Mouse (Mus musculus): ENCODE measurements around the gene Fmo1. TPM values are rescaled to one million over a fixed set of nuclear protein-coding genes. Genes with fewer than 3 reads are reported as not detected.

The Fmo1 gene
- polyA plus RNA-seq (2014; fragmentation: Nextera tagmentation; extraction: Ambion mirVana), result 26.5 and 30.8 TPM in 2 replicates

- H3K9me3 ChIP-seq (ENCODE audit: control insufficient read depth, low read length), result no peaks in the 10 kb centered on the region
- H3K9ac ChIP-seq (ENCODE audit: low read length), result no peak within 1 kb of the TSS
- no peaks in the 10 kb centered on the region for H3K27me3 ChIP-seq (ENCODE audit: control insufficient read depth, insufficient read depth, low read length)
- no peak within 1 kb of the TSS for H3K27ac ChIP-seq (ENCODE audit: low read depth, low read length)
- no peak within 1 kb of the TSS for H3K4me3 ChIP-seq (ENCODE audit: low read depth, low read length)
- WGBS, result 72% methylated on average over 7 of the region's 7 CpGs
- ATAC-seq (ENCODE audit: low FRiP score), result no peak
- no peaks in the 10 kb centered on the region for H3K36me3 ChIP-seq (ENCODE audit: control insufficient read depth, insufficient read depth, low read length)
- DNase-seq (ENCODE audit: low spot score, missing footprints), result no peak
- H3K4me1 ChIP-seq (ENCODE audit: control insufficient read depth, insufficient read depth, low read length), result no peaks in the 10 kb centered on the region; the same call in 1 of the 2 replicates
- no peak within 1 kb of the TSS for H3K4me2 ChIP-seq
These were observed at the start of gene Fmo1 for GRCm38 (mm10) chr1:162866280-162866681. TSS of gene Fmo1 (minus strand) at chr1:162866610.

- H3K4me3 ChIP-seq (ENCODE audit: low read depth, low read length), result no peak overlapping the region
- DNase-seq (ENCODE audit: low spot score, missing footprints), result no peak
- no peak overlapping the region for H3K4me2 ChIP-seq
- WGBS, result 92% methylated on average over 4 of the region's 4 CpGs
- H3K36me3 ChIP-seq (ENCODE audit: control insufficient read depth, insufficient read depth, low read length), result no peaks in the 10 kb centered on the region
- no peaks in the 10 kb centered on the region for H3K27me3 ChIP-seq (ENCODE audit: control insufficient read depth, insufficient read depth, low read length)
- no peaks in the 10 kb centered on the region for H3K4me1 ChIP-seq (ENCODE audit: control insufficient read depth, insufficient read depth, low read length)
- ATAC-seq (ENCODE audit: low FRiP score), result no peak
- H3K9ac ChIP-seq (ENCODE audit: low read length), result no peak overlapping the region
- H3K27ac ChIP-seq (ENCODE audit: low read depth, low read length), result no peak overlapping the region
- no peaks in the 10 kb centered on the region for H3K9me3 ChIP-seq (ENCODE audit: control insufficient read depth, low read length)
These were observed 48.6 kb upstream of the Fmo1 start for GRCm38 (mm10) chr1:162914932-162915556.

DNA sequence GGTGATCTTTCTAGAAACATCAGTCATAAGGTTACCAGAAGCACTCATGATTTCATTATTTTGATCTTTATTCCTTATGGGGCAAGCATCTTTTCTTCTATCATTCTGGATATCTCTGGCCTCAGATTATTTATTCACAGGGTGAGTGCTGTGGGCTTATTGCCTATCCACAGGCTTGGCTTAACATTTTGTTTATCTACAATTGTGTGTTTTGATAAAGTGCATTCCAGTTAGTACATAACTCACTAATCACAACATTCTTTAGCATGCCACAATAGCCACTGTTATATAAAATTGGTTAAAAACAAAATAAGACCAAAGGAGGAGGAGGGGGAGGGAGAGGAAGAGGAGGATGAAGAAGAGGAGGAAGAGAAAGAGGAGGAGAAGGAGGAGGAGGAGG, 45.7 kb upstream of the Fmo1 start:
- Histone ChIP-seq H3K27ac (ENCODE audit: low read depth, low read length) (no peak overlapping the region), H3K9ac (ENCODE audit: low read length) (no peak overlapping the region), H3K9me3 (ENCODE audit: control insufficient read depth, low read length) (no peaks in the 10 kb centered on the region), H3K4me1 (ENCODE audit: control insufficient read depth, insufficient read depth, low read length) (no peaks in the 10 kb centered on the region), H3K27me3 (ENCODE audit: control insufficient read depth, insufficient read depth, low read length) (no peaks in the 10 kb centered on the region), H3K4me2 (no peak overlapping the region), H3K4me3 (ENCODE audit: low read depth, low read length) (no peak overlapping the region), H3K36me3 (ENCODE audit: control insufficient read depth, insufficient read depth, low read length) (no peaks in the 10 kb centered on the region)
- DNase-seq (ENCODE audit: low spot score, missing footprints) (no peak), ATAC-seq (ENCODE audit: low FRiP score) (no peak)

DNA sequence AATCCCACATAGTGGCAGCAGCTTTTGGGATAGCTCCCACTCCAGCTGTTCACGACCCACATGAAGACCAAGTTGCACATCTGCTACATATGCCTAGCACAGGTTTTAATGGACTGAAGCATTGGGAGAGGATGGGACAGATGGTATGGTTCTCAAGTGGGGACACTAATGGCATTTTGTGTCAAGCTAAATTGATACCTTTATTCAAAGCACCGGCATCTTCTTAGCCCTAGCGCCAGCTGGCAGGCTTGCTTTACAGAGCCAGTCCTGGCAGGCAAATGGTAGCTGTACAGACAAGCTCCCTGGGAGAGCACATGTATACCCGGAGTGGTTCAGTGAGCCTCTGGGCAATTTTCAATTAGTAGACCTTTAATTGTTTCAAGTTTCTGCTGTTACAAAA, 35.5 kb upstream of the Fmo1 start:
- no peak overlapping the region for H3K4me3 ChIP-seq (ENCODE audit: low read depth, low read length)
- ATAC-seq (ENCODE audit: low FRiP score) (no peak), DNase-seq (ENCODE audit: low spot score, missing footprints) (no peak)
- no peaks in the 10 kb centered on the region for H3K36me3 ChIP-seq (ENCODE audit: control insufficient read depth, insufficient read depth, low read length)
- H3K4me2 ChIP-seq, result no peak overlapping the region
- 80% methylated on average over 4 of the region's 4 CpGs for WGBS
- no peak overlapping the region for H3K27ac ChIP-seq (ENCODE audit: low read depth, low read length)
- no peaks in the 10 kb centered on the region for H3K9me3 ChIP-seq (ENCODE audit: control insufficient read depth, low read length)
- H3K4me1 ChIP-seq (ENCODE audit: control insufficient read depth, insufficient read depth, low read length), result no peaks in the 10 kb centered on the region
- H3K9ac ChIP-seq (ENCODE audit: low read length), result no peak overlapping the region
- no peaks in the 10 kb centered on the region for H3K27me3 ChIP-seq (ENCODE audit: control insufficient read depth, insufficient read depth, low read length)

- H3K4me1 ChIP-seq (ENCODE audit: control insufficient read depth, insufficient read depth, low read length), result no peaks in the 10 kb centered on the region
- no peak within 1 kb of the TSS for H3K4me3 ChIP-seq (ENCODE audit: low read depth, low read length)
- H3K36me3 ChIP-seq (ENCODE audit: control insufficient read depth, insufficient read depth, low read length), result no peaks in the 10 kb centered on the region
- WGBS, result 67% methylated on average over 14 of the region's 14 CpGs
- DNase-seq (ENCODE audit: low spot score, missing footprints) (no peak), ATAC-seq (ENCODE audit: low FRiP score) (no peak)
- H3K27me3 ChIP-seq (ENCODE audit: control insufficient read depth, insufficient read depth, low read length), result no peaks in the 10 kb centered on the region
- no peak within 1 kb of the TSS for H3K9ac ChIP-seq (ENCODE audit: low read length)
- no peaks in the 10 kb centered on the region for H3K9me3 ChIP-seq (ENCODE audit: control insufficient read depth, low read length)
- H3K4me2 ChIP-seq, result no peak within 1 kb of the TSS
- no peak within 1 kb of the TSS for H3K27ac ChIP-seq (ENCODE audit: low read depth, low read length)
These were observed 31.7 kb upstream of the Fmo1 start, which contains the start of gene Fmo2 for GRCm38 (mm10) chr1:162897838-162898811. TSS of gene Fmo2 (minus strand) at chr1:162898726.

GRCm38 (mm10) chr1:162895900-162896299, 29.5 kb upstream of the Fmo1 start:
- H3K27ac ChIP-seq (ENCODE audit: low read depth, low read length), result no peak overlapping the region
- DNase-seq (ENCODE audit: low spot score, missing footprints) (peak; percentile 93), ATAC-seq (ENCODE audit: low FRiP score) (peak; percentile 74; the same call in 1 of the 2 replicates)
- 41% methylated on average over 6 of the region's 6 CpGs for WGBS
- no peak overlapping the region for H3K4me3 ChIP-seq (ENCODE audit: low read depth, low read length)
- H3K4me2 ChIP-seq, result no peak overlapping the region
- H3K9ac ChIP-seq (ENCODE audit: low read length), result no peak overlapping the region
- no peaks in the 10 kb centered on the region for H3K4me1 ChIP-seq (ENCODE audit: control insufficient read depth, insufficient read depth, low read length)
- H3K36me3 ChIP-seq (ENCODE audit: control insufficient read depth, insufficient read depth, low read length), result no peaks in the 10 kb centered on the region
- no peaks in the 10 kb centered on the region for H3K9me3 ChIP-seq (ENCODE audit: control insufficient read depth, low read length)
- no peaks in the 10 kb centered on the region for H3K27me3 ChIP-seq (ENCODE audit: control insufficient read depth, insufficient read depth, low read length)

GRCm38 (mm10) chr1:162893014-162893413, 26.6 kb upstream of the Fmo1 start:
- no peak overlapping the region for H3K9ac ChIP-seq (ENCODE audit: low read length)
- no peak for ATAC-seq (ENCODE audit: low FRiP score)

DNA sequence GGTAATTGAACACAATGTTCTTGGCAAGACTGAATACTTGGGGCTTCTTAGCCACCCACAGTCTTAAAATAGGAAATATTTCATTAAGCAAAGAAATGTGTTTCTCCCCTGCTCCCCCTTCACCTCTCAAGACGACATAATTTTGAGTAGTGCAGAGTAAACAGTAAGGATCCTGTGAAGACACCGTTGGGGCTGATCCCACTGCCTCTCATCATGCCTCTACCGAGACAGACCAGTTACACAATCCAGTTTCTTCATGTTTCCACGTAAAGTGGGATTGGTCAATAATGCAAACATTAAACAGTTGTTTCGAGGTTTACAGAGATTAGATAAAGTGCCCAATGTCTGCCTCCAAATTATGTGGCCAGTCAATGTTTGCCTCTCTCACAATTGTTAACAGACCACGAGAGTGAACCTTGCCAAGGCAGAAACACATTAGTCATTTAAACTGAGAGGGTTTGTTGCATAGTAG, 25.6 kb upstream of the Fmo1 start:
- Histone ChIP-seq H3K36me3 (ENCODE audit: control insufficient read depth, insufficient read depth, low read length) (no peaks in the 10 kb centered on the region), H3K9me3 (ENCODE audit: control insufficient read depth, low read length) (no peaks in the 10 kb centered on the region), H3K4me2 (no peak overlapping the region), H3K27me3 (ENCODE audit: control insufficient read depth, insufficient read depth, low read length) (no peaks in the 10 kb centered on the region), H3K4me3 (ENCODE audit: low read depth, low read length) (no peak overlapping the region), H3K27ac (ENCODE audit: low read depth, low read length) (no peak overlapping the region), H3K9ac (ENCODE audit: low read length) (no peak overlapping the region), H3K4me1 (ENCODE audit: control insufficient read depth, insufficient read depth, low read length) (no peaks in the 10 kb centered on the region)
- 84% methylated on average over 6 of the region's 6 CpGs for WGBS
- DNase-seq (ENCODE audit: low spot score, missing footprints) (no peak), ATAC-seq (ENCODE audit: low FRiP score) (no peak)

More at GRCm38 (mm10) chr1:162893014-162893413, 26.6 kb upstream of the Fmo1 start:
- no peak for DNase-seq (ENCODE audit: low spot score, missing footprints)
- no peak overlapping the region for H3K4me3 ChIP-seq (ENCODE audit: low read depth, low read length)
- no peaks in the 10 kb centered on the region for H3K9me3 ChIP-seq (ENCODE audit: control insufficient read depth, low read length)
- H3K27me3 ChIP-seq (ENCODE audit: control insufficient read depth, insufficient read depth, low read length), result no peaks in the 10 kb centered on the region
- H3K27ac ChIP-seq (ENCODE audit: low read depth, low read length), result no peak overlapping the region
- H3K4me2 ChIP-seq, result no peak overlapping the region
- 96% methylated on average over 6 of the region's 6 CpGs for WGBS
- H3K36me3 ChIP-seq (ENCODE audit: control insufficient read depth, insufficient read depth, low read length), result no peaks in the 10 kb centered on the region
- H3K4me1 ChIP-seq (ENCODE audit: control insufficient read depth, insufficient read depth, low read length), result no peaks in the 10 kb centered on the region

- Histone ChIP-seq H3K9ac (ENCODE audit: low read length) (no peak overlapping the region), H3K4me1 (ENCODE audit: control insufficient read depth, insufficient read depth, low read length) (no peaks in the 10 kb centered on the region), H3K4me2 (no peak overlapping the region), H3K27ac (ENCODE audit: low read depth, low read length) (no peak overlapping the region), H3K27me3 (ENCODE audit: control insufficient read depth, insufficient read depth, low read length) (no peaks in the 10 kb centered on the region), H3K36me3 (ENCODE audit: control insufficient read depth, insufficient read depth, low read length) (no peaks in the 10 kb centered on the region), H3K4me3 (ENCODE audit: low read depth, low read length) (no peak overlapping the region), H3K9me3 (ENCODE audit: control insufficient read depth, low read length) (no peaks in the 10 kb centered on the region)
- no peak for ATAC-seq (ENCODE audit: low FRiP score)
- 91% methylated on average over 12 of the region's 12 CpGs for WGBS
- DNase-seq (ENCODE audit: low spot score, missing footprints), result no peak
These were observed 22.2 kb upstream of the Fmo1 start for GRCm38 (mm10) chr1:162888646-162889045.
